8 mouse cellular contexts compared by ENCODE assay signal in genomic region chr17:50469543-50470431, GRCm38 (mm10). TPM values are rescaled to one million over a fixed set of nuclear protein-coding genes. Genes with fewer than 3 reads are reported as not detected.
DNase-seq lines count a peak whose midpoint lies in the region; ATAC-seq and TF ChIP-seq lines count a peak whose summit lies in the region.

No protein-coding gene starts in this region.

- no peak overlapping the region for H3ac ChIP-seq in myocyte (ENCODE audit: control insufficient read depth, insufficient read length)

- H3K4me1 ChIP-seq in heart, embryonic 11.5 days (ENCODE audit: control insufficient read depth, insufficient read depth, low read length): peaks cover 7% of the 10 kb centered on the region
- peaks cover 20% of the 10 kb centered on the region for H3K4me1 ChIP-seq in liver, embryonic 12.5 days

- peak; percentile 67 for DNase-seq in adrenal gland, adult 2 months
- no peak for DNase-seq in adrenal gland, adult 18-20 months (ENCODE audit: low spot score in 2 of 2)
- peak; percentile 83 for DNase-seq in embryo, embryonic 11 days
- peak; percentile 46 for DNase-seq in kidney, postnatal 10 days
- DNase-seq in thymus, postnatal 10 days (ENCODE audit: low spot score in 2 of 2): peak; percentile 32 to 41

- no peaks in the 10 kb centered on the region for H3K27me3 ChIP-seq in heart, embryonic 11.5 days (ENCODE audit: control insufficient read depth, insufficient read depth, low read length)
- H3K27me3 ChIP-seq in liver, embryonic 12.5 days (replicated peaks): no peaks in the 10 kb centered on the region
- no peaks in the 10 kb centered on the region for H3K27me3 ChIP-seq in myocyte (ENCODE audit: control insufficient read depth, insufficient read depth, insufficient read length)

- H3K27ac ChIP-seq in heart, embryonic 11.5 days (ENCODE audit: low read depth, low read length): peak overlapping the region; percentile 85
- peak overlapping the region; percentile 63; the same call in 1 of the 2 replicates for H3K27ac ChIP-seq in liver, embryonic 12.5 days

- no peak for TF ChIP-seq POLR2A in myocyte (IDR thresholded peaks at IDR 0.05; ENCODE audit: insufficient read length, low read depth)

- H3K9ac ChIP-seq in heart, embryonic 11.5 days (ENCODE audit: low read depth, low read length): no peak overlapping the region
- no peak overlapping the region for H3K9ac ChIP-seq in liver, embryonic 12.5 days

- H3K79me2 ChIP-seq in myocyte (ENCODE audit: control insufficient read depth, insufficient read depth): no peaks in the 10 kb centered on the region

- H3K4me2 ChIP-seq in heart, embryonic 11.5 days: peak overlapping the region; percentile 32
- peak overlapping the region; percentile 68 for H3K4me2 ChIP-seq in liver, embryonic 12.5 days
- peak overlapping the region; percentile 97 for H3K4me2 ChIP-seq in myocyte (ENCODE audit: low read depth)

- ATAC-seq in heart, embryonic 11.5 days (replicated peaks; ENCODE audit: insufficient number of reproducible peaks, low FRiP score, low TSS enrichment): no peak
- ATAC-seq in liver, embryonic 12.5 days: 0 out of 2 replicates have a peak, but pooled peaks have one; percentile 40

- WGBS in heart, embryonic 11.5 days (ENCODE audit: insufficient replicate concordance): 42% methylated on average over 13 of the region's 13 CpGs
- WGBS in liver, embryonic 12.5 days (ENCODE audit: insufficient replicate concordance): 13% methylated on average over 13 of the region's 13 CpGs

- no peaks in the 10 kb centered on the region for H3K9me3 ChIP-seq in heart, embryonic 11.5 days (replicated peaks; ENCODE audit: control insufficient read depth, low read length)
- no peaks in the 10 kb centered on the region for H3K9me3 ChIP-seq in liver, embryonic 12.5 days (replicated peaks)

- H3K4me3 ChIP-seq in heart, embryonic 11.5 days (ENCODE audit: low read depth, low read length): no peak overlapping the region
- H3K4me3 ChIP-seq in liver, embryonic 12.5 days: peak overlapping the region; percentile 39
- peak overlapping the region; percentile 30 for H3K4me3 ChIP-seq in myocyte

- H3K36me3 ChIP-seq in heart, embryonic 11.5 days (ENCODE audit: control insufficient read depth, insufficient read depth, low read length): no peaks in the 10 kb centered on the region
- H3K36me3 ChIP-seq in liver, embryonic 12.5 days: no peaks in the 10 kb centered on the region
- no peaks in the 10 kb centered on the region for H3K36me3 ChIP-seq in myocyte (ENCODE audit: control insufficient read depth, insufficient read depth)

TF ChIP-seq in myocyte, 11 proteins besides CTCF, POLR2A, EP300 and RAD21:
- TF ChIP-seq TCF12 (IDR thresholded peaks at IDR 0.05; ENCODE audit: insufficient read depth, poor library complexity, severe bottlenecking) (no peak), MYOG (IDR thresholded peaks at IDR 0.05; ENCODE audit: control insufficient read depth in 1 of 3, insufficient read depth in 1 of 3, insufficient read length in 2 of 3, low read depth in 2 of 3) (no peak), CEBPB (IDR thresholded peaks at IDR 0.05; ENCODE audit: insufficient read depth, poor library complexity, severe bottlenecking) (no peak), USF1 (IDR thresholded peaks at IDR 0.05; ENCODE audit: low read depth) (no peak), TCF3 (IDR thresholded peaks at IDR 0.05; ENCODE audit: insufficient read length, low read depth) (no peak), POLR2AphosphoS2 (IDR thresholded peaks at IDR 0.05; ENCODE audit: insufficient read length, low read depth) (no peak), SRF (IDR thresholded peaks at IDR 0.05; ENCODE audit: control insufficient read depth, insufficient read length, low read depth) (no peak), E2F4 (IDR thresholded peaks at IDR 0.05; ENCODE audit: insufficient read depth) (no peak), REST (IDR thresholded peaks at IDR 0.05; ENCODE audit: insufficient read depth, insufficient read length) (no peak), MAX (IDR thresholded peaks at IDR 0.05; ENCODE audit: low read depth) (no peak), MYOD1 (IDR thresholded peaks at IDR 0.05; ENCODE audit: control insufficient read depth in 1 of 3, insufficient read length in 2 of 3, low read depth in 2 of 3) (no peak)
TF ChIP-seq in myocyte: peak in this region for 0.

RNA-seq across cellular contexts. Expression of gene Plcl2, which starts 39.4 kb away (rescaled TPM):
- 10 to 100 TPM; 46.8 to 55.0 TPM for total RNA-seq in adrenal gland, adult 2 months (2021)
- 8.9 and 11.6 TPM in 2 replicates for polyA plus RNA-seq in adrenal gland, adult 2 months (2012; rRNA removed)
- 10 to 100 TPM; 48.7 to 58.0 TPM for total RNA-seq in adrenal gland, adult 18-20 months (2021)
- polyA plus RNA-seq in heart, embryonic 11.5 days (2014; fragmentation: Nextera tagmentation; extraction: Ambion mirVana): 4.0 and 5.2 TPM in 2 replicates
- 2.4 and 3.1 TPM in 2 replicates for polyA plus RNA-seq in liver, embryonic 12.5 days (2016; fragmentation: Nextera tagmentation; extraction: Ambion mirVana)
- polyA plus RNA-seq in myocyte (2012; fragmentation: generic; extraction: Trizol): 13.2 TPM

Comparison
In these comparisons a context has a peak if more than half of its experiments do, and no peak if none do; other contexts are left out.
1. DNase-seq: peak in adrenal gland, adult 2 months (single experiment), embryo, embryonic 11 days (single experiment), kidney, postnatal 10 days (single experiment) and thymus, postnatal 10 days (2 of 2); none in adrenal gland, adult 18-20 months (0 of 2).
2. H3K4me2 ChIP-seq: peak in every context shown above with its lines; median percentile 97 in myocyte; 68 in liver, embryonic 12.5 days; 32 in heart, embryonic 11.5 days.